29 mouse cellular contexts compared by ENCODE assay signal in the genomic region with DNA sequence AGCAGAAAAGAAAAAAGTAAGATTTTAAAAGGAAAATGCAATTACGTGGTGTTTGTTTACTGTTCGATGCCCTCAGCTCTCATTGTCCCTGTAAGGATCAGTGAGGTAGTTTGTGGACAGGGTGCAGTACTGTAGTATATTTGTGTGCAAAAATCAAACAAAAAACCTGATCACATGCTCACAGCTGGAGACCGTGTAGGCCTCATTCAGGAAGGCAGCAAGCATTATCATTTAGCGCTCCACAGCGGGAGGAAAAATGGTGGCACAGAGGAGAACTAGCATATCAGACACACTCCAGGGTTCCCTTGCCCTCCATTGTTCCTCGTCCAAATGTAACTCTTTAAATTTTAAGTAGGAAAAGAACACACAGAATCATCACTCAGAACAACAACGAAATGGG.
A peak's percentile ranks its signal among the peaks of the same experiment; 100 is the strongest.
DNase-seq lines count a peak whose midpoint lies in the region; ATAC-seq and TF ChIP-seq lines count a peak whose summit lies in the region.
"Had no signal": no experiment of that assay in that cellular context is flagged by ENCODE, and none has a peak within 500 bp of the region (broad histone marks: within the 10 kb centered on the region; RNA-seq: fewer than 3 reads in every experiment).

No protein-coding gene starts in this region.

- H3K36me3 ChIP-seq in forebrain, embryonic 12.5 days (replicated peaks): no peaks in the 10 kb centered on the region
- no peaks in the 10 kb centered on the region for H3K36me3 ChIP-seq in forebrain, embryonic 10.5 days (replicated peaks)
- H3K36me3 ChIP-seq in midbrain, embryonic 13.5 days: no peaks in the 10 kb centered on the region
- H3K36me3 ChIP-seq in midbrain, embryonic 15.5 days (replicated peaks): no peaks in the 10 kb centered on the region
- H3K36me3 ChIP-seq in ES-E14 (ENCODE audit: control insufficient read depth, insufficient read depth, low read length, poor library complexity, severe bottlenecking): no peaks in the 10 kb centered on the region
- no peaks in the 10 kb centered on the region for H3K36me3 ChIP-seq in hindbrain, embryonic 14.5 days (replicated peaks; ENCODE audit: control insufficient read depth, insufficient read depth)
- H3K36me3 ChIP-seq: embryonic facial prominence, embryonic 12.5 days; heart, embryonic 12.5 days; stomach, embryonic 15.5 days had no signal

- intact Hi-C loops in left cerebral cortex, postnatal 4 days (cut with DNase I): no loop called here

- no peak overlapping the region for H3K27ac ChIP-seq in forebrain, embryonic 12.5 days
- no peak overlapping the region for H3K27ac ChIP-seq in forebrain, embryonic 10.5 days
- no peak overlapping the region for H3K27ac ChIP-seq in midbrain, embryonic 13.5 days
- no peak overlapping the region for H3K27ac ChIP-seq in midbrain, embryonic 15.5 days
- no peak overlapping the region for H3K27ac ChIP-seq in ES-E14 (ENCODE audit: insufficient read depth, low read depth, low read length, poor library complexity, severe bottlenecking)
- H3K27ac ChIP-seq in hindbrain, embryonic 14.5 days: no peak overlapping the region
- H3K27ac ChIP-seq: embryonic facial prominence, embryonic 12.5 days; liver, embryonic 14.5 days; stomach, embryonic 15.5 days had no signal

- H3K4me1 ChIP-seq in forebrain, embryonic 12.5 days: peaks cover 14% of the 10 kb centered on the region
- H3K4me1 ChIP-seq in forebrain, embryonic 10.5 days: peaks cover 23% of the 10 kb centered on the region
- H3K4me1 ChIP-seq in midbrain, embryonic 13.5 days (replicated peaks): peaks cover 11% of the 10 kb centered on the region
- H3K4me1 ChIP-seq in midbrain, embryonic 15.5 days: peaks cover 5% of the 10 kb centered on the region; the same call in 1 of the 2 replicates
- H3K4me1 ChIP-seq in ES-E14 (ENCODE audit: control insufficient read depth in 2 of 2, insufficient read depth in 2 of 2, low read length in 2 of 2, poor library complexity in 1 of 2): peaks cover 0 to 2% of the 10 kb centered on the region in 2 experiments; a peak in 1 of 4 replicates
- H3K4me1 ChIP-seq in hindbrain, embryonic 14.5 days (replicated peaks; ENCODE audit: control insufficient read depth, insufficient read depth, low read length): 0 out of 2 replicates have a peak, but pooled peaks cover 6% of the 10 kb centered on the region
- H3K4me1 ChIP-seq: embryonic facial prominence, embryonic 12.5 days; heart, embryonic 12.5 days; stomach, embryonic 15.5 days had no signal

- no peaks in the 10 kb centered on the region for H3K9me3 ChIP-seq in forebrain, embryonic 12.5 days
- H3K9me3 ChIP-seq in forebrain, embryonic 10.5 days: no peaks in the 10 kb centered on the region
- H3K9me3 ChIP-seq in midbrain, embryonic 13.5 days: no peaks in the 10 kb centered on the region
- no peaks in the 10 kb centered on the region for H3K9me3 ChIP-seq in midbrain, embryonic 15.5 days
- no peaks in the 10 kb centered on the region for H3K9me3 ChIP-seq in ES-E14 (ENCODE audit: control insufficient read depth, insufficient read depth, low read depth, low read length)
- H3K9me3 ChIP-seq in hindbrain, embryonic 14.5 days (ENCODE audit: control insufficient read depth, low read length): no peaks in the 10 kb centered on the region
- H3K9me3 ChIP-seq: embryonic facial prominence, embryonic 12.5 days; heart, embryonic 12.5 days; stomach, embryonic 15.5 days had no signal

- no peak overlapping the region for H3K9ac ChIP-seq in forebrain, embryonic 12.5 days
- H3K9ac ChIP-seq in midbrain, embryonic 13.5 days (replicated peaks): no peak overlapping the region
- H3K9ac ChIP-seq in midbrain, embryonic 15.5 days: no peak overlapping the region
- no peak overlapping the region for H3K9ac ChIP-seq in ES-E14 (ENCODE audit: insufficient read depth, low read depth, low read length, poor library complexity, severe bottlenecking)
- no peak overlapping the region for H3K9ac ChIP-seq in hindbrain, embryonic 14.5 days
- H3K9ac ChIP-seq: embryonic facial prominence, embryonic 12.5 days; heart, embryonic 12.5 days; liver, embryonic 14.5 days; stomach, embryonic 15.5 days had no signal

- no peak for DNase-seq in forebrain, embryonic 10.5 days (ENCODE audit: extremely low spot score, low spot score)
- peak; percentile 40 for DNase-seq in ES-E14 (ENCODE audit: low read depth, low spot score)
- DNase-seq in hindbrain, embryonic 14.5 days (ENCODE audit: low spot score): no peak
- no peak for DNase-seq in left cerebral cortex, postnatal 4 days
- no peak for DNase-seq in adipocyte (ENCODE audit: low spot score)
- DNase-seq: adrenal gland, adult 8-10 months; cerebellum, adult 11 months; cerebellum, adult 9-10 months; embryo, embryonic 11 days; gastrocnemius, postnatal 25 days; heart, adult 18-20 months; heart, postnatal 4 days; kidney, adult 11 months; kidney, postnatal 14 days; layer of hippocampus, adult 9-11 months; liver; lung, adult 2 months; lung, postnatal 10 days; retina, postnatal 1 day; right cerebral cortex, postnatal 14 days had no signal

- H3K4me2 ChIP-seq in forebrain, embryonic 12.5 days: no peak overlapping the region
- H3K4me2 ChIP-seq in midbrain, embryonic 13.5 days (replicated peaks): no peak overlapping the region
- H3K4me2 ChIP-seq in midbrain, embryonic 15.5 days: no peak overlapping the region
- no peak overlapping the region for H3K4me2 ChIP-seq in hindbrain, embryonic 14.5 days (replicated peaks)
- H3K4me2 ChIP-seq: embryonic facial prominence, embryonic 12.5 days; heart, embryonic 12.5 days; stomach, embryonic 15.5 days had no signal

- in situ Hi-C loops in ES-E14 (cut with MboI; ENCODE audit: low sequenced_read_pairs in 2 of 2, unreplicated experiment in 2 of 2): no loop called here

- peak; percentile 24; the same call in 1 of the 2 replicates for ATAC-seq in forebrain, embryonic 12.5 days (ENCODE audit: low FRiP score)
- ATAC-seq in midbrain, embryonic 13.5 days: peak; percentile 58; the same call in 1 of the 2 replicates
- no peak; the same call in 1 of the 2 replicates for ATAC-seq in midbrain, embryonic 15.5 days (replicated peaks)
- ATAC-seq in hindbrain, embryonic 14.5 days (ENCODE audit: low FRiP score): peak; percentile 40; the same call in 1 of the 2 replicates
- ATAC-seq: activated CD4-positive, CD25-positive, alpha-beta regulatory T cell, adult 4 months; inflammation-experienced regulatory T-cells, adult 6 months had no signal

- WGBS in forebrain, embryonic 12.5 days: 43% methylated on average over 7 of the region's 7 CpGs
- WGBS in forebrain, embryonic 10.5 days: 78% methylated on average over 7 of the region's 7 CpGs
- WGBS in midbrain, embryonic 13.5 days: 54% methylated on average over 7 of the region's 7 CpGs
- WGBS in midbrain, embryonic 15.5 days: 43% methylated on average over 7 of the region's 7 CpGs
- WGBS in hindbrain, embryonic 14.5 days: 45% methylated on average over 7 of the region's 7 CpGs

- no peak overlapping the region for H3K4me3 ChIP-seq in forebrain, embryonic 12.5 days (replicated peaks)
- H3K4me3 ChIP-seq in forebrain, embryonic 10.5 days: no peak overlapping the region
- no peak overlapping the region for H3K4me3 ChIP-seq in midbrain, embryonic 13.5 days (replicated peaks)
- no peak overlapping the region for H3K4me3 ChIP-seq in midbrain, embryonic 15.5 days
- no peak overlapping the region for H3K4me3 ChIP-seq in ES-E14 (ENCODE audit: insufficient read depth in 1 of 2, low read depth in 1 of 2, low read length in 2 of 2, poor library complexity in 1 of 2, severe bottlenecking in 1 of 2)
- no peak overlapping the region for H3K4me3 ChIP-seq in hindbrain, embryonic 14.5 days (replicated peaks; ENCODE audit: low read length)
- H3K4me3 ChIP-seq: embryonic facial prominence, embryonic 12.5 days; heart, embryonic 12.5 days; stomach, embryonic 15.5 days had no signal

- no peaks in the 10 kb centered on the region for H3K27me3 ChIP-seq in forebrain, embryonic 12.5 days
- peaks cover 8% of the 10 kb centered on the region; the same call in 1 of the 2 replicates for H3K27me3 ChIP-seq in forebrain, embryonic 10.5 days (ENCODE audit: poor library complexity, severe bottlenecking)
- no peaks in the 10 kb centered on the region for H3K27me3 ChIP-seq in midbrain, embryonic 13.5 days
- no peaks in the 10 kb centered on the region for H3K27me3 ChIP-seq in midbrain, embryonic 15.5 days (replicated peaks)
- no peaks in the 10 kb centered on the region for H3K27me3 ChIP-seq in hindbrain, embryonic 14.5 days (ENCODE audit: control insufficient read depth, insufficient read depth, low read length)
- H3K27me3 ChIP-seq: embryonic facial prominence, embryonic 12.5 days; heart, embryonic 12.5 days; stomach, embryonic 15.5 days had no signal

TF ChIP-seq in ES-E14, 5 proteins besides CTCF, POLR2A, EP300 and RAD21:
- no peak for TF ChIP-seq ZC3H11A (IDR thresholded peaks at IDR 0.05; ENCODE audit: borderline replicate concordance, low read depth, low read length)
- TF ChIP-seq ZNF384 (IDR thresholded peaks at IDR 0.05; ENCODE audit: low read depth, low read length): no peak
- TF ChIP-seq CHD2 (IDR thresholded peaks at IDR 0.05; ENCODE audit: low read depth, low read length): no peak
- no peak for TF ChIP-seq MAFK (IDR thresholded peaks at IDR 0.05; ENCODE audit: insufficient read depth, low read depth, low read length)
- TF ChIP-seq HCFC1 (IDR thresholded peaks at IDR 0.05; ENCODE audit: borderline replicate concordance, insufficient read depth, low read length): no peak
TF ChIP-seq in ES-E14: peak in this region for 0.
